Mouse (Mus musculus): ENCODE measurements at regions not wholly inside any gene's neighbourhood (a gene's known extent, or its start where the extent isn't known, plus 50 kb on each side); places are given as distances from the start of the nearest gene placed in this dataset.

- no peak for DNase-seq (ENCODE audit: low spot score)
Measured at GRCm38 (mm10) chr12:97717812-97718211, 541.4 kb downstream of the Galc start.

Measured in retina, embryonic 14.5 days (tissue).